Mouse (Mus musculus): ENCODE data around the gene Dok1.

- TF ChIP-seq POLR2A (IDR thresholded peaks at IDR 0.05; ENCODE audit: insufficient read depth, low read length) (no peak), CTCF (IDR thresholded peaks at IDR 0.05; ENCODE audit: low read depth, low read length) (no peak), EP300 (IDR thresholded peaks at IDR 0.05; ENCODE audit: insufficient read depth, low read depth, low read length) (no peak)
Observed at GRCm38 (mm10) chr6:83068706-83069487, 35.6 kb upstream of the Dok1 start.
